Mouse (Mus musculus) liver, adult 2 months (tissue): Measurements from ENCODE around the gene Ccdc116. TPM values are rescaled to one million over a fixed set of nuclear protein-coding genes. Genes with fewer than 3 reads are reported as not detected.

Source experiments
- DNase-seq: peaks from one replicate; pipeline ENCODE4 v3.0.0-alpha.2; 2011; ENCODE audit warnings: low read depth, low spot score; ENCODE audit errors: extremely low read depth
- H3K27ac ChIP-seq: fragments of 200-500 bp; replicated peaks from 2 replicates; pipeline ENCODE4 v1.5.1; 2012; ENCODE audit warnings: low read depth, mild to moderate bottlenecking, control low read depth, inconsistent platforms, low read length; ENCODE audit not compliant: insufficient read depth
- H3K27me3 ChIP-seq: fragments of 200-500 bp; 2 replicates; pipeline ENCODE4 v1.6.1; 2012; ENCODE audit warnings: mild to moderate bottlenecking, moderate library complexity, low read length, inconsistent platforms; ENCODE audit not compliant: control insufficient read depth, insufficient read depth
- H3K36me3 ChIP-seq: fragments of 200-500 bp; 2 replicates; pipeline ENCODE4 v1.6.1; 2012; ENCODE audit warnings: low read length, inconsistent platforms; ENCODE audit not compliant: control insufficient read depth, insufficient read depth
- H3K4me1 ChIP-seq: fragments of 200-500 bp; 2 replicates; pipeline ENCODE4 v1.6.1; 2011; ENCODE audit warnings: low read length; ENCODE audit not compliant: control insufficient read depth, insufficient read depth
- H3K4me3 ChIP-seq: fragments of 200-500 bp; 2 replicates; pipeline ENCODE4 v1.5.1; 2011; ENCODE audit warnings: low read depth, mild to moderate bottlenecking, control low read depth, low read length, moderate library complexity; ENCODE audit not compliant: insufficient read depth
- H3K79me2 ChIP-seq: fragments of 200-500 bp; 2 replicates; pipeline ENCODE4 v1.6.1; 2012; ENCODE audit warnings: inconsistent platforms, mild to moderate bottlenecking, low read length, moderate library complexity; ENCODE audit not compliant: control insufficient read depth, insufficient read depth
- H3K9ac ChIP-seq: fragments of 200-500 bp; 2 replicates; pipeline ENCODE4 v1.6.1; 2012; ENCODE audit warnings: low read depth, mild to moderate bottlenecking, control low read depth, inconsistent platforms, low read length
- CTCF ChIP-seq: fragments of 200-500 bp; IDR thresholded peaks from 2 replicates; pipeline ENCODE4 v1.5.1; 2011; ENCODE audit warnings: low read depth, low read length, control low read depth
- POLR2A ChIP-seq: fragments of 200-500 bp; IDR thresholded peaks from 2 replicates; pipeline ENCODE4 v1.6.1; 2011; ENCODE audit warnings: low read length, control low read depth; ENCODE audit not compliant: insufficient read depth; ENCODE audit errors: extremely low read depth
- WGBS: fragments of 180-500 bp; shearing (Covaris S2); methylation state at CpG from one replicate; pipeline ENCODE4 v1.1.7; 2018; 5-methylcytosine and 5-hydroxymethylcytosine counted together
- polyA plus RNA-seq: library from polyadenylated mRNA; depleted of rRNA; stranded (reverse); fragments of >200 nt; gene quantifications from 2 replicates; pipeline ENCODE4 v1.2.3, GENCODE M21; 2012
- total RNA-seq: library from RNA; depleted of rRNA; stranded (reverse); fragments of >200 nt; gene quantifications from 2 replicates; pipeline ENCODE4 v1.2.3, GENCODE M21; 2014

The Ccdc116 gene
- total and polyA plus RNA-seq, 2 experiments, result 0.07 TPM; not detected in 1

DNA sequence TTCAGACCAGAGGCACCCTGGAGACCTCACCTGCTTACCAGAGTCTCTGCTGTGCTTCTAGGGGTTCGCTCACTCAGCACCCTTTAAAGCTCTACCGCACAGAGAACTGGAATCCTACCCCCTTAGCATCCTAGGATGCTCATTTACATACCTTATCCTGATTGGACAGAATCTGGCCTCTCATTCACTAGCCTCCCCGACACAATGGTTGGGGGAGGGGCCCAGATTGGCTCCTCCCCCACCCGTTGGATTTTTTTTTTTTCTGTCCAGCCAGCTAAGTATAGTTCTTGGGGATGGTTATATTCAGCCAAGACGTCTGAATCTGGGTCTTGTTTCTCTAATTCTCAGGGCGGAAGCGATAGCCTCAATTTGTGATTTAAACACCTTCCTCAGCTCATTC is 2.7 kb downstream of the Ccdc116 start, which contains the start of gene Ydjc:
TSS of gene Ydjc (plus strand) at position 283 of the 400 bp plus-strand sequence.
- TF ChIP-seq POLR2A (no peak), CTCF (no peak)
- H3K79me2 ChIP-seq, result no peaks in the 10 kb centered on the region
- WGBS, result 47% methylated on average over 7 of the region's 7 CpGs
- H3K4me1 ChIP-seq, result peaks cover 7% of the 10 kb centered on the region; the same call in 1 of the 2 replicates
- no peaks in the 10 kb centered on the region for H3K27me3 ChIP-seq
- no peak within 1 kb of the TSS for H3K4me3 ChIP-seq
- H3K9ac ChIP-seq, result no peak within 1 kb of the TSS
- no peaks in the 10 kb centered on the region for H3K36me3 ChIP-seq
- no peak for DNase-seq
- H3K27ac ChIP-seq, result no peak within 1 kb of the TSS

- Histone ChIP-seq H3K79me2 (no peaks in the 10 kb centered on the region), H3K4me3 (no peak overlapping the region), H3K4me1 (no peaks in the 10 kb centered on the region; the same call in 1 of the 2 replicates), H3K9ac (no peak overlapping the region), H3K27ac (no peak overlapping the region), H3K36me3 (no peaks in the 10 kb centered on the region), H3K27me3 (no peaks in the 10 kb centered on the region)
- whole genome bisulfite sequencing, result 86% methylated on average over 15 of the region's 15 CpGs
- DNase-seq, result no peak
- TF ChIP-seq POLR2A (no peak), CTCF (no peak)
Measured at GRCm38 (mm10) chr16:17137355-17137754, 9.7 kb downstream of the Ccdc116 start.

DNA sequence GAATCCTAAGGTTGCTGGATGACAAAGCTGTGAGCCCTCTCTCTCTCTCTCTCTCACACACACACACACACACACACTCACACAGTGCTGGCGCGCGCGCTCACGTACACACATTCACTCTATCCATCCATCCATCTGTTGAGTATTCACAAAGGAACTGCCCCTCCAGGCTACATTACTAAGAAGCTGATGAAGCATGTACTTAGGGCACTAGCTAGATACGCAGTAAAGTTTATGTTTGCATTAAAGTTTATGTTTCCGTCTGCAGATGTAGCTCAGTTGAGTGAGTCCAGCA is 14.2 kb downstream of the Ccdc116 start:
- WGBS, result 74% methylated on average over 7 of the region's 7 CpGs
- no peaks in the 10 kb centered on the region for H3K36me3 ChIP-seq
- H3K27me3 ChIP-seq, result no peaks in the 10 kb centered on the region
- peaks cover 11% of the 10 kb centered on the region for H3K4me1 ChIP-seq
- no peak overlapping the region for H3K9ac ChIP-seq
- TF ChIP-seq POLR2A (no peak), CTCF (no peak)
- DNase-seq, result no peak
- no peak overlapping the region for H3K4me3 ChIP-seq
- H3K79me2 ChIP-seq, result no peaks in the 10 kb centered on the region
- no peak overlapping the region for H3K27ac ChIP-seq

DNA sequence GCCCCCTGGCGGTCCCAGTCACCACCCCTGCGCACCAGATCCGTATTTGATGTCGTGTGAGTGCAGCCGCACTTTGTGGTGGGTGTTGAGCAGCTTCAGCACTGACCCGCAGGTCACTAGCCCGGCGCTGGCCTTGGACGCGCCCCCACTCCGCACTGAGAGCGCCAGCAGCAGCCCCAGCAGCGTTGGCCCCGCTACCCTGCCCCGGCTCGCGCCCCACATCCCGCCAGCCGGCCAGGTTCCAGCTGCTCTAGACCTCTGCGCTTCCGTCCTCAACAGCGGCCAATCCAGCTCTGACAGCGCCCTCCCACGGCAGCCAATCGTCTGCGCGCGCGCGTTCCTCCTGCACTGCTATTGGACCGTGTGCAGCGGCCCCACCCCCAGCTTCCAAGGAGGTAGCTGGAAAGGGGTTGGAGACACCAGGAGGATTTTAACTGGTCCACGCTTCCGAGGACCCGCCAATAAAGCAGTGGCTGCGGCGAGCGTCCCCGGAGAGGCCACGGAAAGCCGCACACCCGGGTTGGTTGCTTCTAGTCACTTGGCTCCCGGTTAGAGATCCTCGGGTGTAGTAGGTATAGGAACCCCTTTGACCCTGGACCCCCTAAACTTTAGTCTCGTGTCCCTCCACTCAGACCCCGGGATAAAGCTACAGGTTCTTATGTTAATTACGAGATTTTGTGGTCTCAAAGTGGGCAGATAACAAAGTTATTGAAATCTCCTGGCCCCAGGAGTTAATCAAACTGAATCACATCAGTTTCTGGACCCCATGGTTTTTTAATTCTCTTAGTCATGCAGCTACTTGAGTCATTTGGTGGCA is 14.7 kb downstream of the Ccdc116 start, which contains the start of gene Sdf2l1:
TSS of gene Sdf2l1 (minus strand) at position 295 of the 817 bp plus-strand sequence.
- WGBS, result under 1% methylated on average over 47 of the region's 47 CpGs
- peak; percentile 86 for DNase-seq
- Histone ChIP-seq H3K9ac (peak within 1 kb of the TSS; percentile 78), H3K4me1 (peaks cover 11% of the 10 kb centered on the region), H3K79me2 (no peaks in the 10 kb centered on the region), H3K27me3 (no peaks in the 10 kb centered on the region), H3K36me3 (no peaks in the 10 kb centered on the region), H3K27ac (no peak within 1 kb of the TSS; the same call in 1 of the 2 replicates), H3K4me3 (peak within 1 kb of the TSS; percentile 86)
- no peak for TF ChIP-seq CTCF
- TF ChIP-seq POLR2A, result peak; percentile 33; the same call in 1 of the 2 replicates

DNA sequence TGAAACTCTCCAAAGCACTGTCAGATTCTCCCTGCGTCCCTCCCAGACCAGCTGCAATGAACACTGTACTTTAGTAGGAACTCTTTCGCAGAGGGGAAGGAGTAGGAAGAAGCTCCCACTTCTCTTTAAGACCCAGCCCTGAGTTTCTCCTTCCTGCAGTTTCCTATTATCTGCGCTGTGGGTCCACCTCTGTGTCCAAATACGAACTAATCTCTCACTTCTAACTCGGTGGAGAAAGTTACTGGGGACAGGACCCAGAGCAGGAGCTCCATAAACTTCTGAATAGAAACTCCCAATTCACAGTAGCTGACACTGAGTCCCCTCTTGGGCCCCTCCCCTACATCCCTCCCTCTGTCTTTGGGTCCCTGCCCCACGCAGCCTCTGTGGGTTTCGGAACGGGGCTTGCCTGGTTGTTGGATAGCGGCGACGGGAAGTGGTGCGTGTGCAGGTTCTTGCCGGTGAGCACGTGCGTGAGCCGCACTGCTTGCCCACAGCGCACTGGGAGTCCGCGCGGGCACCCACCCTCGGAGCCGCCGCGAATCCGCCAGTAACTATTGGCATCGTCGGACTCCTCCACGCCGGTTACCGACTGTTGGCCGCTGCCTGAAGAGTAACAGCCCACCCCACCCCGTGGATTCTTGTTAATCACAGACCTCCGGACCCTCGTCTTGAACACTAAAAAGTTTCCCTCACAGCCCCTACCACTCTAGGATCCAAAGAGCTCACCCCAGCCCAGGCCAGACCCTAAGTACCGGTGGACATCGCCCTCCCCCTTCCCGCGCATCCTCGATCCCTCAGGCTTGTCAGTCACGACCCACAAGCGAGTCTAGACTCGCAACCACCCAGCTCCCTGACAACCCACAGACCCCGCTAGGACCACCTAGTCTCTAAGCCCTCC is 15.6 kb downstream of the Ccdc116 start:
- TF ChIP-seq POLR2A (no peak), CTCF (peak; percentile 61)
- Histone ChIP-seq H3K36me3 (no peaks in the 10 kb centered on the region), H3K27ac (no peak overlapping the region; the same call in 1 of the 2 replicates)

More for the DNA sequence above, 15.6 kb downstream of the Ccdc116 start:
- 7% methylated on average over 43 of the region's 43 CpGs for WGBS
- peak overlapping the region; percentile 78 for H3K9ac ChIP-seq
- DNase-seq, result no peak
- H3K4me3 ChIP-seq, result peak overlapping the region; percentile 86
- H3K4me1 ChIP-seq, result peaks cover 11% of the 10 kb centered on the region
- no peaks in the 10 kb centered on the region for H3K79me2 ChIP-seq
- H3K27me3 ChIP-seq, result no peaks in the 10 kb centered on the region
